Mouse (Mus musculus) intestine, postnatal 0 days (tissue): ENCODE measurements around the gene Eif5. TPM values are rescaled to one million over a fixed set of nuclear protein-coding genes. Genes with fewer than 3 reads are reported as not detected.

Source experiments
- ATAC-seq: fragments of 200-750 bp; cut with Nextera tagmentation; 2 replicates; pipeline ENCODE4 v1.8.0; 2017; ENCODE audit warnings: mild to moderate bottlenecking, moderate TSS enrichment, moderate library complexity
- H3K27ac ChIP-seq: fragments of 300-500 bp; sonication (generic); 2 replicates; pipeline ENCODE4 v1.5.1; 2014; ENCODE audit warnings: mild to moderate bottlenecking, low read depth, low read length, moderate library complexity
- H3K27me3 ChIP-seq: fragments of 300-500 bp; sonication (generic); replicated peaks from 2 replicates; pipeline ENCODE4 v1.6.1; 2014; ENCODE audit warnings: low read length, mixed read lengths; ENCODE audit not compliant: control insufficient read depth, insufficient read depth
- H3K36me3 ChIP-seq: fragments of 300-500 bp; sonication (generic); 2 replicates; pipeline ENCODE4 v1.6.1; 2014; ENCODE audit warnings: mild to moderate bottlenecking, moderate library complexity; ENCODE audit not compliant: control insufficient read depth, insufficient read depth
- H3K4me1 ChIP-seq: fragments of 300-500 bp; sonication (generic); replicated peaks from 2 replicates; pipeline ENCODE4 v1.6.1; 2014; ENCODE audit warnings: antibody characterized with exemption, low read length, mixed read lengths; ENCODE audit not compliant: control insufficient read depth, insufficient read depth
- H3K4me2 ChIP-seq: fragments of 300-500 bp; sonication (generic); replicated peaks from 2 replicates; pipeline ENCODE4 v1.6.1; 2014; ENCODE audit warnings: low read depth, mild to moderate bottlenecking, moderate library complexity
- H3K4me3 ChIP-seq: fragments of 300-500 bp; sonication (generic); 2 replicates; pipeline ENCODE4 v1.5.1; 2014; ENCODE audit warnings: low read depth, low read length
- H3K9ac ChIP-seq: fragments of 300-500 bp; sonication (generic); 2 replicates; pipeline ENCODE4 v1.6.1; 2014; ENCODE audit warnings: mild to moderate bottlenecking, low read depth, low read length
- H3K9me3 ChIP-seq: fragments of 300-500 bp; sonication (generic); 2 replicates; pipeline ENCODE4 v1.6.1; 2016; ENCODE audit warnings: mixed run types; ENCODE audit not compliant: control insufficient read depth
- CTCF ChIP-seq: sonication (generic); IDR thresholded peaks from 2 replicates; pipeline ENCODE4 v1.5.1; 2016; ENCODE audit warnings: low read depth, mild to moderate bottlenecking, control low read depth, antibody characterized with exemption, moderate library complexity
- WGBS: fragments of 180-500 bp; shearing (Covaris S2); extraction: QIAGEN DNeasy Blood & Tissue Kit; methylation state at CpG from one replicate; pipeline ENCODE4 v1.1.7; 2014; 5-methylcytosine and 5-hydroxymethylcytosine counted together
- polyA plus RNA-seq: library from polyadenylated mRNA; unstranded; fragments of >200 nt; fragmentation: Nextera tagmentation; extraction: Ambion mirVana; gene quantifications from 2 replicates; pipeline ENCODE4 v1.2.1, GENCODE M21; 2015

Eif5 gene
- polyA plus RNA-seq, 1 experiment from 2014 or later = 632 TPM

GRCm38 (mm10) chr12:111533096-111533794 is 4.6 kb upstream of the Eif5 start:
- H3K9ac ChIP-seq = no peak overlapping the region
- no peaks in the 10 kb centered on the region for H3K9me3 ChIP-seq
- H3K4me3 ChIP-seq = no peak overlapping the region
- H3K4me1 ChIP-seq = 0 out of 2 replicates have a peak, but pooled peaks cover 3% of the 10 kb centered on the region
- no peaks in the 10 kb centered on the region for H3K36me3 ChIP-seq
- H3K27ac ChIP-seq = no peak overlapping the region
- ATAC-seq = no peak
- no peak overlapping the region for H3K4me2 ChIP-seq
- H3K27me3 ChIP-seq = no peaks in the 10 kb centered on the region
- TF ChIP-seq CTCF = no peak
- WGBS = 70% methylated on average over 11 of the region's 11 CpGs

GRCm38 (mm10) chr12:111535281-111535680 is 2.5 kb upstream of the Eif5 start:
- no peak overlapping the region for H3K9ac ChIP-seq
- peak overlapping the region; percentile 37; the same call in 1 of the 2 replicates for H3K27ac ChIP-seq
- no peaks in the 10 kb centered on the region for H3K9me3 ChIP-seq
- H3K27me3 ChIP-seq = no peaks in the 10 kb centered on the region
- TF ChIP-seq CTCF = no peak
- 27% methylated on average over 6 of the region's 6 CpGs for WGBS
- peak overlapping the region; percentile 14; the same call in 1 of the 2 replicates for H3K4me2 ChIP-seq
- H3K36me3 ChIP-seq = peaks cover 12% of the 10 kb centered on the region
- 0 out of 2 replicates have a peak, but pooled peaks cover 9% of the 10 kb centered on the region for H3K4me1 ChIP-seq
- ATAC-seq = no peak
- no peak overlapping the region for H3K4me3 ChIP-seq

- H3K27ac ChIP-seq = 0 out of 2 replicates have a peak overlapping the region, but pooled peaks have one; percentile 37
- TF ChIP-seq CTCF = no peak
- 49% methylated on average over 5 of the region's 5 CpGs for WGBS
- H3K36me3 ChIP-seq = peaks cover 15% of the 10 kb centered on the region
- H3K27me3 ChIP-seq = no peaks in the 10 kb centered on the region
- peak overlapping the region; percentile 14; the same call in 1 of the 2 replicates for H3K4me2 ChIP-seq
- no peak overlapping the region for H3K4me3 ChIP-seq
- no peak for ATAC-seq
- H3K9ac ChIP-seq = no peak overlapping the region
- H3K4me1 ChIP-seq = 0 out of 2 replicates have a peak, but pooled peaks cover 9% of the 10 kb centered on the region
- no peaks in the 10 kb centered on the region for H3K9me3 ChIP-seq
Measured at GRCm38 (mm10) chr12:111535762-111536161, 2.1 kb upstream of the Eif5 start.

GRCm38 (mm10) chr12:111536746-111537145 is 1.1 kb upstream of the Eif5 start:
- TF ChIP-seq CTCF = no peak
- Histone ChIP-seq H3K4me2 (peak overlapping the region; percentile 82), H3K4me1 (0 out of 2 replicates have a peak, but pooled peaks cover 9% of the 10 kb centered on the region), H3K27me3 (no peaks in the 10 kb centered on the region), H3K36me3 (peaks cover 25% of the 10 kb centered on the region), H3K4me3 (peak overlapping the region; percentile 88), H3K27ac (peak overlapping the region; percentile 94), H3K9me3 (no peaks in the 10 kb centered on the region), H3K9ac (peak overlapping the region; percentile 98)
- 37% methylated on average over 4 of the region's 4 CpGs for WGBS
- ATAC-seq = no peak

GRCm38 (mm10) chr12:111537341-111537740 is 475 bp upstream of the Eif5 start:
- H3K36me3 ChIP-seq = peaks cover 31% of the 10 kb centered on the region
- WGBS = 0% methylated on average over 22 of the region's 22 CpGs
- 0 out of 2 replicates have a peak, but pooled peaks cover 9% of the 10 kb centered on the region for H3K4me1 ChIP-seq
- H3K27me3 ChIP-seq = no peaks in the 10 kb centered on the region
- 0 out of 2 replicates have a peak, but pooled peaks have one; percentile 12 for ATAC-seq
- H3K4me2 ChIP-seq = peak overlapping the region; percentile 82
- peak overlapping the region; percentile 88 for H3K4me3 ChIP-seq
- TF ChIP-seq CTCF = no peak
- H3K9me3 ChIP-seq = no peaks in the 10 kb centered on the region
- H3K9ac ChIP-seq = peak overlapping the region; percentile 98
- H3K27ac ChIP-seq = peak overlapping the region; percentile 94

GRCm38 (mm10) chr12:111538292-111539040 is 650 bp downstream of the Eif5 start:
- no peaks in the 10 kb centered on the region for H3K9me3 ChIP-seq
- ATAC-seq = peak; percentile 84
- H3K4me3 ChIP-seq = peak overlapping the region; percentile 88
- peak; percentile 34 for TF ChIP-seq CTCF
- peak overlapping the region; percentile 82 for H3K4me2 ChIP-seq
- H3K27me3 ChIP-seq = no peaks in the 10 kb centered on the region
- H3K36me3 ChIP-seq = peaks cover 42% of the 10 kb centered on the region
- peak overlapping the region; percentile 100 for H3K9ac ChIP-seq
- 0 out of 2 replicates have a peak, but pooled peaks cover 9% of the 10 kb centered on the region for H3K4me1 ChIP-seq
- H3K27ac ChIP-seq = peak overlapping the region; percentile 99
- under 1% methylated on average over 90 of the region's 111 CpGs for WGBS
